Mouse (Mus musculus) erythroblast, embryonic 14.5 days (primary cell): ENCODE measurements around the gene Hephl1. TPM values are rescaled to one million over a fixed set of nuclear protein-coding genes. Genes with fewer than 3 reads are reported as not detected.
"Not testable (repeated sequence)": the region's sequence is repeated elsewhere in the genome, so short reads cannot be mapped to it uniquely, and the experiment has no call there.

Source experiments
- H3K27me3 ChIP-seq: 2 replicates; pipeline ENCODE4 v1.6.1; 2012; ENCODE audit warnings: inconsistent platforms; ENCODE audit not compliant: control insufficient read depth
- H3K36me3 ChIP-seq: 2 replicates; pipeline ENCODE4 v1.6.1; 2012; ENCODE audit warnings: mild to moderate bottlenecking, inconsistent platforms; ENCODE audit not compliant: control insufficient read depth
- H3K4me1 ChIP-seq: 2 replicates; pipeline ENCODE4 v1.6.1; 2012; ENCODE audit warnings: inconsistent platforms; ENCODE audit not compliant: control insufficient read depth
- H3K4me3 ChIP-seq: replicated peaks from 2 replicates; pipeline ENCODE3; 2012; ENCODE audit warnings: moderate library complexity, mild to moderate bottlenecking, inconsistent platforms
- H3K9me3 ChIP-seq: 2 replicates; pipeline ENCODE4 v1.6.1; 2012; ENCODE audit warnings: low read length, inconsistent platforms, mixed read lengths; ENCODE audit not compliant: control insufficient read depth
- GATA1 ChIP-seq: IDR thresholded peaks from 2 replicates; pipeline ENCODE4 v1.6.1; 2012; ENCODE audit warnings: low read length, inconsistent platforms, mixed read lengths
- TAL1 ChIP-seq: IDR thresholded peaks from 3 replicates; pipeline ENCODE4 v1.6.1; 2012; ENCODE audit warnings: low read length, inconsistent platforms, mixed read lengths
- polyA plus RNA-seq: library from polyadenylated mRNA; stranded (reverse); fragments of >175 nt; gene quantifications from 2 replicates; pipeline ENCODE4 v1.2.3, GENCODE M21; 2012

The Hephl1 gene
- polyA plus RNA-seq, 1 experiment = not detected

DNA sequence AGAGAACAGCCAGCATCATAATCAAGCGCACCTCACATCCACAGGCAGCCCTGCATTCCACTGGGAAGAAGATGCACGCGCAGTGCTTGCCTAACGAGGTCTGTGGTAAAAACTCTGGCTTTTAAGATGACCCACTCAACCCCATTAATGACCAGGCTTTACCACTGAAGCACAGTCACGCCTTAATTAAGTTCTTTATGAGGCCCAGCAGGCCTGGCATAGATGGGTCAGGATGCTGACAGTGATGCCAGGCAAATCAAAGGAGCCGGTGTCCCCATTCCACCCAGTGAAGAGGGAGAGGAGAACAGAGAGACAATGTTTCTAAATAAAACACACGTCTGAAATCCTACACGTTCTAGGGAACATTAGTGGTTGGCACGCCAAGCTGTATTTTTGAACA lies 3.8 kb downstream of the Hephl1 start:
- no peak for TF ChIP-seq GATA1
- TF ChIP-seq TAL1 = no peak
- Histone ChIP-seq H3K36me3 (no peaks in the 10 kb centered on the region), H3K4me3 (no peak overlapping the region), H3K9me3 (no peaks in the 10 kb centered on the region), H3K27me3 (no peaks in the 10 kb centered on the region), H3K4me1 (peaks cover 4% of the 10 kb centered on the region; the same call in 1 of the 2 replicates)

DNA sequence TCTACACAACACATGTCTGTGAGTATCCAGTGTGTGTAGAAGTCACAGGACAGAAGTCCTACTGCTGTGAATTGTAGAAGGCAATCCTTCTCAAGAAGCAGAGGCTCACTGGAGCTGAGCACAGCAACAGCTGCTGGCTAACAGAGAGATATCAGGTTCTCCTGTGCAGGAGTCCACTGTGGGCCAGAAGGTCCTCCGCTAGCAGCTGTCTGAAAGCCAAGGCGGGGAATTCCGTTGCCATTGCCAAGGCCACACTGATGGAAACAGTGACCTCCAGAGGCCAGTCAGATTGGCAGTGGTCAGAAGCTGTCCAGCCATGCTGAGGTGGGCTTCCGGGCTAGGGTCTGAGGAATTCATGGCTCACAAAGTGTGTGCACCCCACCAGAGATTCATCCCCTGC lies 6.8 kb downstream of the Hephl1 start:
- TF ChIP-seq TAL1 = no peak
- no peak for TF ChIP-seq GATA1
- no peaks in the 10 kb centered on the region for H3K36me3 ChIP-seq
- no peaks in the 10 kb centered on the region for H3K9me3 ChIP-seq
- no peak overlapping the region for H3K4me3 ChIP-seq
- peaks cover 15% of the 10 kb centered on the region for H3K4me1 ChIP-seq
- H3K27me3 ChIP-seq = no peaks in the 10 kb centered on the region

DNA sequence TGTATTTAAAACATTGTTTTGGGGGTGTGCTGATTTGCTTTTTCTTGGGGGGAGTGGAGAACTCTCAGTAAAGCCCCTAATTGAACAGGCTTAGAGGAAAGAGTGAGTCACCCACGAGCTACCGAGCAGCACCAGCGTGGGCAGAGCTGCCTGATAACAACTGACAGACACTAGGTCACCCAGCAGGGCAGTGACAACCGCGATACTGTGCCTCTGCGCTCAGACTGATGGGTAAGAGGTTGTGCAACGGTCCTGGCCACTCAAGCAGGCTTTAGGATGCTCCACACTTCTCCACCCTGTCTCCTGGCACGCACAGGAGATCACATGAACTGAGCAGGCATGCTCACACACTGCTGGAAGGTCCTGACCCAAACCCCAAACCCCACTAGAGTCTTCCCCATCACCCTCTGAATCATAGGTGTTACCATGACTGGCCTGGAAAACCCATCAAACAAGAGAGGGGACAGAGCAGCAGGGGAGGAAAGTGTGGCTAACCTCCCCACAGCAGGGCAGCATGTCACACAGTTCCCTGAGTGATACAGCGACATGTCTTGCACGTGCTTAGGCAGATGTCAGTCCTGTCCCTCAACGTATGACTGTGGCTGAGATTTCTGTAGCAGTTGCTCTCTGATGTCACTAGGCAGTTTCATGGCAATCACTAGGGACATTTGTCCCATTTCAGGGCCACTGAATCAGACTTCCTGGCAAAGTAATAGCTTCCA lies 8.2 kb downstream of the Hephl1 start:
- Histone ChIP-seq H3K4me3 (no peak overlapping the region), H3K27me3 (no peaks in the 10 kb centered on the region), H3K4me1 (peaks cover 22% of the 10 kb centered on the region), H3K36me3 (no peaks in the 10 kb centered on the region), H3K9me3 (no peaks in the 10 kb centered on the region)
- TF ChIP-seq TAL1 = no peak
- TF ChIP-seq GATA1 = no peak

DNA sequence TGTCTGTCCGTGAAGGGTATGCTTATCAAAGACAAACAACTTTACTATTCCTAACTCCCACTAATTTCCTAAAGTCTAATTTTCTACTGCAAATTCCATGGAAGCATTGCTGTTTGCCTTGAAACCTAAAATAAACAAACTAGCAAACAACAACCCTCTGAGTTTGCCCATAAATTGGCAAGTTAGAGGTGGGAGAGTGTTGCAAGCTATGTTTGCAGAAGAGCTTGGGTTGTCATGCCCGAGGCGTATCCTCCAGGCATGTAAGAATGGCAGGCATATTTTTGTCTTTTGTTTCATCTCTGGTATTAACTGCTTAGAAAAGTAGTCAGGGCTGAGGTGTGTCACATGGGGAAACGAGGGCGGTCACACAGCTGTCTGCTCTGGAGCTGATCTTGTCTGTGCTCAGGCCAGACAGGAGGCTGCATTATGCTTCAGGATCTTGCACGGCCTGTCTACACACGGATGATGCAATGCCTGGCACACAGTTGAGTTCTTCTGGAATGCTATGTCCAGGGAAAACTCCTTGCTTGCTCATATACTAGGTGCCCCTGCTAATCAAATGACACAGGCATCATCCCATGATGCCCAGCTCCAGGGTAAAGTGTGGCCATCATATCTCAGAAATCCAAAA lies 10.3 kb downstream of the Hephl1 start:
- Histone ChIP-seq H3K36me3 (no peaks in the 10 kb centered on the region), H3K9me3 (no peaks in the 10 kb centered on the region), H3K4me3 (no peak overlapping the region), H3K27me3 (no peaks in the 10 kb centered on the region), H3K4me1 (peaks cover 42% of the 10 kb centered on the region)
- no peak for TF ChIP-seq TAL1
- TF ChIP-seq GATA1 = no peak

DNA sequence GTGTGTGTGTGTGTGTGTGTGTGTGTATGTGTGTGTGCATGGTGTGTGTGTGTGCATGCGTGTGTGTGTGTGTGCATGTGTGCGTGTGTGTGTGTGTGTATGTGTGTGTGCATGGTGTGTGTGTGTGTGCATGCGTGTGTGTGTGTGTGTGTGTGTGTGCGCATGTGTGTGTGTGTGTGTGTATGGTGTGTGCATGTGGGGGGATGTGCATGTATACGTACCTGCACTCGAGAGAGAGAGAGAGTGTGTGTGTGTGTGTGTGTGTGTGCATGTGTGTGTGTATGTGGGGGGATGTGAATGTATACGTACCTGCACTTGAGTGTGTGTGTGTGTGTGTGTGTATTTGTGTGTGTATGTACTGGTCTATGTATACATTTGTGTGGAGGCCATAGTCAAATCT lies 13.5 kb downstream of the Hephl1 start:
- H3K4me1 ChIP-seq = peaks cover 51% of the 10 kb centered on the region
- not testable (repeated sequence) for H3K36me3 ChIP-seq, H3K27me3 ChIP-seq

DNA sequence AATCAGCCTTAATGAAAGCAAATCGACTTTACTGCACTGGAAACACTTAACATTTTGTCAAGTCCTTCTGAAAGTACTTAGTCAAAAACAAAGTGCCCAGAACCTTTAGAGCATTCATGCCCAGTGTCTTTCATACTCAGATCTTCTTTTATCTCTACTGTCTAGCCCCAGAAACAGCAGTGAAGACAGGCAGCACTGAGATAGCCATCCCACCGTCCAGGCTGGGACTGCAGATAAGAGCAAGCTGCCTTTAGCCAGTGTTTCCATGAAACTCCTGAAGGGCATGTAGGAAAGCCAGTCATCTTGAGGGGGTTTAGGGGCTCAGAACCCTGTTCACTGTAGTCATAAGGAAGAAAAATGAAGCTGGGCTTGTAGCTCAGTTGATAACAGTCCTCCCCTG lies 14.7 kb downstream of the Hephl1 start:
- Histone ChIP-seq H3K4me1 (peaks cover 51% of the 10 kb centered on the region), H3K36me3 (no peaks in the 10 kb centered on the region), H3K27me3 (peaks cover 3% of the 10 kb centered on the region), H3K9me3 (no peaks in the 10 kb centered on the region), H3K4me3 (no peak overlapping the region)
- TF ChIP-seq TAL1 (peak; percentile 57), GATA1 (peak; percentile 34; the same call in 1 of the 2 replicates)

More for the DNA sequence above, 13.5 kb downstream of the Hephl1 start:
- H3K9me3 ChIP-seq, H3K4me3 ChIP-seq: not testable (repeated sequence)

DNA sequence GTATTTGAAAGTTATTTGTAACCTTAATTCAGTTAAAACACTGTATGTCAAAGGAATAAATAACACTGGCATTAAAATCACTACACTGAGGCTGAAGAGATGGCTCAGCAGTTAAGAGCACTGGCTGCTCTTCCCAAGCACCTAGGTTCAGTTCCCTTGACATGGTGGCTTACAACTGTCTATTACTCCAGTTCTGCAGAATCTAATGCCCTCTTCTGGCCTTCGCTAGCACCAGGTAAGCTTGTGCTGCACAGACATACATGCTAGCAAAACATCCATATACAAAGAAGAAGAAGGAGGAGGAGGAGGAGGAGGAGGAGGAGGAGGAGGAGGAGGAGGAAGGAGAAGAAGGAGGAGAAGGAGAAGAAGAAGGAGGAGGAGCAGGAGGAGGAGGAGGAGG lies 15.7 kb downstream of the Hephl1 start:
- TF ChIP-seq GATA1 (no peak), TAL1 (no peak)
- peaks cover 3% of the 10 kb centered on the region for H3K27me3 ChIP-seq
- no peaks in the 10 kb centered on the region for H3K36me3 ChIP-seq
- peaks cover 46% of the 10 kb centered on the region for H3K4me1 ChIP-seq
- no peaks in the 10 kb centered on the region for H3K9me3 ChIP-seq
- no peak overlapping the region for H3K4me3 ChIP-seq

DNA sequence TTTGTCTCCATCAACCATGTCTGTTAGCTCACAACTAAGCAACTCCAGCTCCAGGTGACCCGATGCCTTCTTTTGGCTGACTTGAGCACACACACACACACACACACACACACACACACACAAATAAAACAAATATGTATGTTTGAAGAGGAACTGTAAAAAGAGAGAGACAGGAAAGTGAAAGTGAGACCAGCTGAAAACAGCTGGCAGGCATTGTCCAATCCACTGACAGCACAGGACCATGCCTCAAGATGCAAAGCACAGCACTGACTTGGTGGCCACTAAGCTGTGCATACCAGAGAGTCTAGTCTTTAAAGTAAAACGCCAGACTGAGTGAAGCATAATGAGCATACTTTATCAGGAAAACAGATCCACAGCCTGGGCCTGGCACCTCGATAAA lies 16.7 kb downstream of the Hephl1 start:
- TF ChIP-seq GATA1 (no peak), TAL1 (no peak)

DNA sequence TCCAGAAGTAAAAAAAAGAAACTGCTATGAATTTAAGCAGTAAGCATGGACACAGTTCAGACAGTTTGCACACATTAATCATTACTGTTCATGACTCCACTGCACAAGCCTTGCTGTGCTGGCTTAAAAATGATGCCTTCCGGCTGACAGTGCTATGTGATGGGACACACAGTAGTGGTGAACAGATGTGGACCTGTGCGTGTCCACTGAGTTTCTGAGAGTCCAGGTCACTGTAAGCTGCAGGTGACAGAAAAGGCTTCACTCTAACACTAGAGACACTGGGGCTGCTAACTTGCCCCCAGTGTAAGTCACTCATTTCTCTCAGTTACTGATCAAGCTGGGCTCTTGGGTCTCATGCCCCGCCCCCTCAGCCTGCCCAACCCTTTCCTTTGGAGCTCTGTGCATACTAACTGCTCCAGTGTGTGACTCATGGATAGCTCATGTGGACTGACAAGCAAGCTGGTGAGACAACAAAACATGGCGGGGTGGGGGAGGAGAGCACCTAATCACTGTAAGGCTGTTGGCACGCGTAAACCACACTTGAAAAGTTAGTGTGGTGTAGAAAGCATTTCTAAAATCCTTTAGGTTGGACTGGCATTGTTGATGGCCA lies 43.1 kb downstream of the Hephl1 start:
- TF ChIP-seq GATA1 = no peak
- no peak for TF ChIP-seq TAL1

More for the DNA sequence above, 16.7 kb downstream of the Hephl1 start:
- Histone ChIP-seq H3K27me3 (peaks cover 3% of the 10 kb centered on the region), H3K9me3 (no peaks in the 10 kb centered on the region), H3K4me3 (no peak overlapping the region), H3K36me3 (no peaks in the 10 kb centered on the region), H3K4me1 (peaks cover 40% of the 10 kb centered on the region)

More for the DNA sequence above, 43.1 kb downstream of the Hephl1 start:
- Histone ChIP-seq H3K4me1 (no peaks in the 10 kb centered on the region), H3K27me3 (no peaks in the 10 kb centered on the region), H3K4me3 (no peak overlapping the region), H3K36me3 (no peaks in the 10 kb centered on the region), H3K9me3 (no peaks in the 10 kb centered on the region)
